Mouse (Mus musculus) cerebellum, adult 9-10 months (tissue): Measurements from ENCODE around the gene Scube3.

ENCODE experiments used
- DNase-seq: peaks from one replicate; pipeline ENCODE4 v3.0.0; 2022

Gene Scube3

GRCm38 (mm10) chr17:28135496-28135895 lies 6.4 kb upstream of the Scube3 start:
- no peak for DNase-seq

DNA sequence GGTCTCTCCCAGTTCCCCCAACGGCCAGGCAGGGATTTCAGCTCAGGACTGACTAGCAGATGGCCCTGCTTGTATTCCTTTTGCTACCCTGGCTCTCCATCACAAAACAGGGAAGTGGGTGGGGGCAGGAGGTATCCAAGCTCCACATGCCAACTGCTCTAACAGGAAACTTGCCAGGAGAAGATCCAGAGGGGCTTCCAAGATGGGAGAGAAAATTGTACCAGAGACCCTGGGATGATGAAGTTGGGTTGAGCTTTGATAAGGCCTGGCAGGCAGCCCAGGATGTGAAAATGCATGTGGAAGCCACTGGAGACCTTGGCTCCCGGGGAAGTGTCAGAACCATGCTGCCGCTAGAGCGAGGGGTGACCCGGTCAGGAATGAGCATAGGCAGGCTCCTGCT lies 5.7 kb upstream of the Scube3 start:
- DNase-seq = no peak

GRCm38 (mm10) chr17:28138013-28138412 lies 3.9 kb upstream of the Scube3 start:
- DNase-seq = no peak

- no peak for DNase-seq
Measured at GRCm38 (mm10) chr17:28138685-28139084, 3.3 kb upstream of the Scube3 start.

DNA sequence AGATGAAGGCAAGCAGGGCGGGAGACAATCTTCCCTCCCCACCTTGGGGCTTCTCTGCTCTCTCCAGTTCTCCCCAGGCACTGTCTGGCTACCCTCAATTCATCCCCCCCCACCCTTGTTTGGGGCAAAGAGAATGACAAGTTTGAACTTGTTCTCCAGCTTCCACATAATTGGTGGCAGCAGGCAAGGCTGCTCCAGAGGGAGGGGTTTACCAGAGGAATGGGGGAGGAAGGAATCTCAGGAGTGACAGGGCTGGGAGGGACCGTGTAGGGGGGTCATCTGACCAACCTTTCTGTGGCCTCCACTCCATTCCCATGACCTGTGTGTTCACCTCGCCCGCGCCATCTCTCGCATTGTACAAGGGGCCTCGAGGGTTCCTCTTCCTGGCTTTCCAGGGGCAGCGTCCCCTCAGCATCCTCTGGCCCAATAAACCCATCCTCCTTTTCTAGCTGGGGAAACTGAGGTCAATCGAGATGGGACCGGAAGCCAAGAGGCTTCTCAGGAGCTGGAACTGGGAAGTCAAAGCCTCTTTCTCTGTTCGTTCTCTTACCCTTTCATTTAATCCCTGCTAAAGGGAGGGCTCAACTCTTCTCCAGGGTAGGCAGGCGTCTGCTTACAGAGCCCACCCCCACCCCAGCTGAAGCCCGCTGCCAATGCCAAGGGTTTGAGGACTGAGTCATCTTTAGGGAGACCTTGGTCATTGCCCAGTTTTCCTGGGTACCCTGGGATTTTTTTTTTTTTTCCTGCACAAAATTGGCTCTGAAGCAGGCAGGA lies 1.3 kb upstream of the Scube3 start:
- no peak for DNase-seq

- no peak for DNase-seq
Measured at GRCm38 (mm10) chr17:28141205-28141650, 713 bp upstream of the Scube3 start.

GRCm38 (mm10) chr17:28142700-28143610 lies 1.0 kb downstream of the Scube3 start:
- DNase-seq = no peak

DNA sequence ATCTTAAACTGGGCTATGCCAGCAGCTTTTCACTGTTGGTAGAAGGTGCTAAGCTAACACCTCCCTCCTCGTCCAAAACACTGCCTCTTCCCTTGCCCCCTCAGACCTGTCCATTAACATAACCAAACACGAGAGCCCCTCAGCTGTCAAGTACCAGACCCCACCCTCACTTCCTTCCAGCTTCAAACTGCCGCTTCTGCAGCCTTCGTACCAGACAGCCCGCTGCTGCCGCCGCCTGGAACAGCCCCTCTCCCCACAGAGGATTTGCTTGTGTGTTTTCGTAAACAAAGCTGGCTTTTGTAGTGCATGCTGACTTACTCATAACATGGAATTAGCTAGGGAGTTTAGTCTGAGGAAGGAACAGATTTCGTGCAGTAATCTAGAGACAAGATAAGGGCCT lies 1.8 kb downstream of the Scube3 start:
- no peak for DNase-seq

GRCm38 (mm10) chr17:28144241-28144640 lies 2.3 kb downstream of the Scube3 start:
- no peak for DNase-seq

DNA sequence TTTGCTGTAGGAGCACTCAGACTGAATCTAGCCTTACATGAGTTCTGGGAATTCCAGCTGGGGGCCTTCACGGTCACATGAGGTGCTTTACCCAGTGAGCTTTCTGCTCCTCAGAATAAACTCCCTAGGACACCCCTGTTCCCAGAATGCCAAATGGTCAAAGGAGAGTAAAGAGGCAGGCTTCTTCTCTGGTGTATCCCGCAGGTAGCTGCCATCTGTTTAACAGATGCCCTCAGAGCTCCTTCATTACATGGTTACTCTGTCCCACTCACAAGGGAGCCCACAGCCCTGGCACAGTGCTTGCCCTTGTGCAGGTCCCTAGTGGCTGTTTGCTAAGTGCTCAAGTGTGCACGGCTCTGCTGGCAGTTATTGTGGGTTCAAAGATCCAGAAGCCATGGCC lies 6.3 kb downstream of the Scube3 start:
- peak; percentile 65 for DNase-seq

DNA sequence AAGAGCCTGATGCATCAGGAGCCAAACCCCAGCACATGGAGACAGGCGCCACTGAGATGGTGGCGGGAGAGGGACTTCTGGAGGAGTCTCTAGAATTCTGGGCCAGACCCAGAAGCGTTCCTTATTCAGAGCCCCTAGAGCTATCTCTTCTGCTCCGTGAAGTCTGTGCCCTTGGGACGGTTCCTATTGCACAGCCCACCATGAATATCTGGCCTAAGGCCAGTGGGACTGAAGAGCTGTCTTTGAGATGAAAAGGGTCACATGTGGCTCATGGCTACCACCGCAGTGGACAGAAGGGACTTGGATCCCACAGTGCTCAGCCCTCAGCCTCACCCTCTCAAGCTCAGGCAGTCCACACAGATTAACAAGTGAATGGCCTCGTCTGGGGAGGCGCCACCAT lies 7.8 kb downstream of the Scube3 start:
- DNase-seq = no peak

- DNase-seq = no peak
Measured at GRCm38 (mm10) chr17:28150456-28150855, 8.5 kb downstream of the Scube3 start.

GRCm38 (mm10) chr17:28153095-28153494 lies 11.2 kb downstream of the Scube3 start:
- DNase-seq = no peak

- no peak for DNase-seq
Measured at GRCm38 (mm10) chr17:28154970-28155369, 13.0 kb downstream of the Scube3 start.

- DNase-seq = no peak
Measured at GRCm38 (mm10) chr17:28160361-28160760, 18.4 kb downstream of the Scube3 start.

DNA sequence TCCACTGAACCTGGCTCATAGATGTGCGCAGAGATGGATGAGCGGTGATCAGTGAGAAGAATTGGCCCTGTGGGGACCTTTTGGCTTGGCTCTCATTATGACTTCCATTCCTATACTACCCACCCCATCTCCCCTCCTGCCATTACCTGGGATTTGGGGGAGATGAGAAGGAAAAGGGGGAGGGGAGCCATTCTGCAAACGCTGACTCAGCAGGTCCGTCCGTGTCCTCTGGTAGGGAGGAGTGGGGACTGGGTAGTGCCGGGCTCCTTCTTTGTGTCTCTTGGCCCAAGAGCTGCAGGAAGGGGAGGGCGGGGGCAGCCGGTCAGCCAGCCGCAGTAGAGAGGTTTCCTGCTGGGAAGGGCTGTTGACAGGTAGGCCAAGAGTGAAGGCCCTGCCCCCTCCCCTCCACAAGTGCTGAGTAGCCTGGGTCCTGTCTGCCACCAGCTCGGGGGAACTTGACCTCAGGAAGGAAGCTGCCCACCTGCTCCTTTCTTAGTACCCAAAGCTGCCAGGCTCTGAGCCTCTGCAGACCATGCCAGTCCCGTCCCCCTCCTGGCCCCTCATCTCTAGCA lies 19.5 kb downstream of the Scube3 start:
- DNase-seq = no peak

- DNase-seq = peak; percentile 75
Measured at GRCm38 (mm10) chr17:28163666-28164065, 21.7 kb downstream of the Scube3 start.

DNA sequence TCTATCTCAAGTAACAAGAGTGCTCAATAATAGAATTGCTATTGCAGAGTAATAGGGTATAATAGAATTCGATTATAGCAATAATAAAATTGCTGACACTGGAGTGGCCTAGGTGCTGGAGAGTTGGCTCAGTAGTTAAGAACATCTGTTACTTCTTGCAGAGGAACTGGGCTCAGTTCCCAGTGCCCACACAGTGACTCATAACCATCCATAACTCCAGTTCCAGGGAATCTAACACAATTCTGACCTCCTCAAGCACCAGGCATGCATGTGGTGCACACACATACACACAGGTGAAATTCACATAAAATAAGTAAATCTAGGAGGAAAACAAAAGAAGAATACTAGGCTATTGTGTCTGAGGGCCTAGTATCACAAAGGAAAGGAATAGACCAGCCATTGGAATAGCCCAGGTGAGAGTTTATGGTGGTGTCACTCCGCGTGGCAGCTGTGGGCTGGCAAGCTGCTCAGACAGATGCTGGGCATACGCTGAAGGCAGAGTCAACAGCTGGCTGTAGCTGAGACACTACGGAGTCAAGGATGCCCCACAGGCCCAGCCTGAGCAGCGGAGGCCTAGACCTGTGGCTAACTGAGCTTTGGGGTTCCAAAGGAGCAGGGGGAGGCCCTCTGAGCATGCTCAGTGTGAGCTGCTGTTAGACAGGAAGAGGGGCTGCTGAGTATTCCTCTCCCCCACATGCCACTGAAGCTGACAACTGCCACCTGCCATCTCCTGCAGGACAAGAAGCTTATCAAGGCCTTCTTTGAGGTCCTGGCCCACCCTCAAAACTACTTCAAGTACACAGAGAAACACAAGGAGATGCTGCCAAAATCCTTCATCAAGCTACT lies 28.7 kb downstream of the Scube3 start:
- no peak for DNase-seq

- no peak for DNase-seq
Measured at GRCm38 (mm10) chr17:28172690-28173089, 30.7 kb downstream of the Scube3 start.

DNA sequence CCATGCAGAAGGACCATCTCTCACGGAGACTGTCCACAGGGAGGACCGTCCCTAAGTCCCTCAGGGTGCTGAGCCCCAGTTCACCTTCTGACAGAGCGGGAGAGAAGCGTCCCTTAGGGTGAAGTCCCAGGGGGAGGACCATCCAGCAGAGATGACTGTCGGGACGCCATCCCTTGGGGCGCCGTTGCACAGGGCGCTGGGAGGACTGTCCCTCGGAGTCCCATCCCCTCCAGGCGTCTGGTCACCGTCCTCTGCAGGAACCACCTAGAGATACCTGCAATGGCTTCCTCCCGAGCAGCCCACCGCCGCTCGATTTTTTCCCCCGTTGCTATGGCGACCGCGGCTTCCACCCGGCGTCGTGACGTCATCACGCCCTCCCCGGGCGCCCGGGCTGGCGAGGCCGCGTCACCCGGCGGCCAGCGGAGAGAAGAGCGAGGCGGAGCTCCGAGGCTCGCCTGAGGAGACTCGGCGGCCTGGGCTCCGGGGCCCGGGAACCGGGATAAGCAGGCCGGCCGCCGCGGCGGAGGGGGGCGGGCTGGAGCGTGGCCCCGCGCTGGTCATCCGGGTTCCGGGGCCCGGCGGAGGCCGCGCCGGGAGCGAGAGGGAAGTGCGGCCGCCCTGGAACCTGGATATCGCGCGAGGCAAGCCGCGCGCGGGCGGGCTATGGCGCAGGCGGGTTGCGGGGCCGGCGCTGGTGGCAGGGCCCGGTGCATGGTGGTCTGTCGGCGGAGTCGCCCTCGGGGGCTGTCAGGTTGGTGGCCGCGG lies 35.0 kb downstream of the Scube3 start, which contains the start of gene Zfp523:
Gene Zfp523, plus strand, starts transcription at position 355 of the 765 bp plus-strand sequence.
- DNase-seq = peak; percentile 90

DNA sequence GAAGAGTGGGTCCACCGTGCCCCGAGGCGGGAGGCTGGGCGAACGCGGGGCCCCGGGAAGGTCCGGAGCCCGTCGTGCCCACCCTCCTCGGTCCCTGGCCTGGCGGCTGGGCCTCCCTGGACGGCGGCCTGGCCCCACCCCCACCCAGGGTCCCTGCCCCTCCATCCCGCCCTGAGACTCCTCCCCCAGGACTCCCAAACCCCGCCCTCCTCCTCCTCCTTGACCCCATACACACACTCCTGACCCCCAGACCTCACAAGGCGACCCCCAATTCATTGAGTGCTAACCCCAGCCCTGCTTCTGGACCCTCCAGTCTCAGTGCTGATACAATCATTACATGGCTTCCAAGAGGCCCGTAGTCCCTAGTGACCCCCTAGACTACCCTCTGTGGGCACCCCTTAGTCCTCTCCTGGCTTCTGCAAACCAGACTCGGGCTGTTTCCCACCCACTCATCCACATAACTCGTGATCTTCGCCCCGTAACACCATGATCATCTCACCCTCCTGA lies 35.7 kb downstream of the Scube3 start:
- peak; percentile 54 for DNase-seq
